Mouse (Mus musculus): ENCODE results near the gene Spef1.

GRCm38 (mm10) chr2:131171401-131172104, 15.5 kb downstream of the Spef1 start:
- TF ChIP-seq CTCF (IDR thresholded peaks at IDR 0.05; ENCODE audit: low read depth) (no peak), EP300 (IDR thresholded peaks at IDR 0.05; ENCODE audit: low read depth) (no peak)

Data from liver, postnatal 0 days (tissue).